Mouse (Mus musculus) stomach, embryonic 15.5 days (tissue): ENCODE measurements around the gene Tradd. TPM values are rescaled to one million over a fixed set of nuclear protein-coding genes. Genes with fewer than 3 reads are reported as not detected.

Source experiments
- ATAC-seq: fragments of 200-750 bp; cut with Nextera tagmentation; 2 replicates; pipeline ENCODE4 v1.8.0; 2017; ENCODE audit warnings: low read depth, moderate number of reproducible peaks, moderate TSS enrichment; ENCODE audit not compliant: insufficient read depth, low FRiP score
- H3K27ac ChIP-seq: fragments of 300-500 bp; sonication (generic); 2 replicates; pipeline ENCODE4 v1.5.1; 2015; ENCODE audit warnings: mild to moderate bottlenecking, inconsistent platforms
- H3K27me3 ChIP-seq: fragments of 300-500 bp; sonication (generic); replicated peaks from 2 replicates; pipeline ENCODE4 v1.6.1; 2015; ENCODE audit warnings: inconsistent platforms
- H3K36me3 ChIP-seq: fragments of 300-500 bp; sonication (generic); 2 replicates; pipeline ENCODE4 v1.6.1; 2015; ENCODE audit warnings: inconsistent platforms
- H3K4me1 ChIP-seq: fragments of 300-500 bp; sonication (generic); 2 replicates; pipeline ENCODE4 v1.6.1; 2015; ENCODE audit warnings: inconsistent platforms
- H3K4me2 ChIP-seq: fragments of 300-500 bp; sonication (generic); 2 replicates; pipeline ENCODE4 v1.6.1; 2015; ENCODE audit warnings: mild to moderate bottlenecking, inconsistent platforms
- H3K4me3 ChIP-seq: fragments of 300-500 bp; sonication (generic); replicated peaks from 2 replicates; pipeline ENCODE4 v1.5.1; 2015; ENCODE audit warnings: inconsistent platforms
- H3K9ac ChIP-seq: fragments of 300-500 bp; sonication (generic); 2 replicates; pipeline ENCODE4 v1.6.1; 2015; ENCODE audit warnings: inconsistent platforms
- H3K9me3 ChIP-seq: fragments of 300-500 bp; sonication (generic); 2 replicates; pipeline ENCODE4 v1.6.1; 2016; ENCODE audit warnings: inconsistent platforms
- WGBS: fragments of 180-500 bp; shearing (Covaris S2); methylation state at CpG from one replicate; pipeline ENCODE4 v1.1.7; 2015; 5-methylcytosine and 5-hydroxymethylcytosine counted together
- polyA plus RNA-seq: library from polyadenylated mRNA; unstranded; fragments of >200 nt; fragmentation: Nextera tagmentation; extraction: Ambion mirVana; gene quantifications from 2 replicates; pipeline ENCODE4 v1.2.1, GENCODE M21; 2015

Gene Tradd
- polyA plus RNA-seq, 1 experiment from 2014 or later, result 30.3 TPM

DNA sequence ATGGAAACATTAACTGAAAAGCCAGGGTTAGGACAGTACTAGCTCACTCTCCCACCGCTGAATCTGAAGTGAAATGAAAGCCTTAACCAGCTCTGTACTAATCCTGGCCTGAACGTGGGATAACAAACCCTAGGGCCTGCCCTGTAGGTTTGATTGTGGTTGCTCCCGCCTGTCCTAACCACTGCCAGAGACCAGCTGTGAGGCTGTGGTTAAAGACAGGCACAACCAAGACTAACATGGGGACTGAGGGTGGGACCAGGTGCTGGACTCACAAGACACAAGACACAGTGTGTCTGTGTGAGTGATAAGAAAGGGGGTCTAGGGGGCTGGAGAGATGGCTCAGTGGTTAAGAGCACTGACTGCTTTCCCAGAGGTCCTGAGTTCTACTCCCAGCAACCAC lies 16.2 kb upstream of the Tradd start:
- ATAC-seq, result no peak
- 67% methylated on average over 3 of the region's 3 CpGs for WGBS
- H3K4me3 ChIP-seq, result no peak overlapping the region
- H3K27me3 ChIP-seq, result peaks cover 42% of the 10 kb centered on the region
- 0 out of 2 replicates have a peak, but pooled peaks cover 11% of the 10 kb centered on the region for H3K36me3 ChIP-seq
- H3K4me1 ChIP-seq, result peaks cover 24% of the 10 kb centered on the region
- H3K27ac ChIP-seq, result no peak overlapping the region
- no peak overlapping the region for H3K9ac ChIP-seq
- H3K9me3 ChIP-seq, result no peaks in the 10 kb centered on the region
- no peak overlapping the region for H3K4me2 ChIP-seq

GRCm38 (mm10) chr8:105278911-105279334 lies 14.5 kb upstream of the Tradd start:
- Histone ChIP-seq H3K4me1 (peaks cover 30% of the 10 kb centered on the region), H3K4me3 (peak overlapping the region; percentile 18; the same call in 1 of the 2 replicates), H3K9ac (no peak overlapping the region), H3K9me3 (no peaks in the 10 kb centered on the region), H3K27me3 (peaks cover 58% of the 10 kb centered on the region), H3K4me2 (peak overlapping the region; percentile 55), H3K36me3 (0 out of 2 replicates have a peak, but pooled peaks cover 11% of the 10 kb centered on the region), H3K27ac (no peak overlapping the region)
- WGBS, result 3% methylated on average over 28 of the region's 28 CpGs
- peak; percentile 73 for ATAC-seq

- WGBS, result 4% methylated on average over 30 of the region's 30 CpGs
- H3K9ac ChIP-seq, result no peak overlapping the region
- H3K4me1 ChIP-seq, result peaks cover 26% of the 10 kb centered on the region
- H3K4me3 ChIP-seq, result peak overlapping the region; percentile 42
- peak; percentile 36; the same call in 1 of the 2 replicates for ATAC-seq
- H3K4me2 ChIP-seq, result peak overlapping the region; percentile 81
- no peaks in the 10 kb centered on the region for H3K9me3 ChIP-seq
- peaks cover 78% of the 10 kb centered on the region for H3K27me3 ChIP-seq
- H3K27ac ChIP-seq, result no peak overlapping the region
- 0 out of 2 replicates have a peak, but pooled peaks cover 2% of the 10 kb centered on the region for H3K36me3 ChIP-seq
Observed at GRCm38 (mm10) chr8:105276292-105277120, 12.1 kb upstream of the Tradd start.

- Histone ChIP-seq H3K9ac (no peak within 1 kb of the TSS), H3K4me1 (peaks cover 27% of the 10 kb centered on the region), H3K9me3 (no peaks in the 10 kb centered on the region), H3K27ac (no peak within 1 kb of the TSS), H3K4me3 (peak within 1 kb of the TSS; percentile 42), H3K27me3 (peaks cover 85% of the 10 kb centered on the region), H3K36me3 (no peaks in the 10 kb centered on the region), H3K4me2 (peak within 1 kb of the TSS; percentile 81)
- ATAC-seq, result no peak
- 4% methylated on average over 10 of the region's 10 CpGs for WGBS
Observed at GRCm38 (mm10) chr8:105275840-105276239, 11.4 kb upstream of the Tradd start, which contains the start of gene Nol3. Gene Nol3, plus strand, starts transcription at chr8:105276140.

DNA sequence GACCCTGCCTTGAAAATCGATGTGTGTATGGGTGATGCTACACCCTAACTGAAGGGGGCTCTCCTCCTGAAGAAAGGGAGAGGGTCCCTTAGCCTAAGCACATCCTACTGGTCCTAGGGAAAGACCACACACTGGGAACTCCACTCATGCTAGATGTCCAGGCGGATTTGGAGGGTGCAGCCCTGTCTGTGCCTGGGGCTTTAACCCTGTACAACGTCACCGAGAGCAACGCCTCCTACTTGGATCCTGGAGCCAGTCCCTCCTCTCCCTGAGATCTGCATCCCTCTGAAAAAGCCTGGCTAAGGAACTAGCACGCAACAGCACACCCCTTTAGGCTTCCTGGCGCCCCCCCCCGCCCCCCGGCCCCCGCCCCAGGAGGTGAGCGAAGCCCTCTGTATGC lies 11.0 kb upstream of the Tradd start:
- H3K4me3 ChIP-seq, result no peak overlapping the region
- H3K4me2 ChIP-seq, result peak overlapping the region; percentile 81
- no peaks in the 10 kb centered on the region for H3K9me3 ChIP-seq
- no peaks in the 10 kb centered on the region for H3K36me3 ChIP-seq
- 10% methylated on average over 11 of the region's 11 CpGs for whole genome bisulfite sequencing
- H3K27me3 ChIP-seq, result peaks cover 89% of the 10 kb centered on the region
- H3K9ac ChIP-seq, result no peak overlapping the region
- no peak for ATAC-seq
- no peak overlapping the region for H3K27ac ChIP-seq
- peaks cover 31% of the 10 kb centered on the region for H3K4me1 ChIP-seq

- H3K4me3 ChIP-seq, result 0 out of 2 replicates have a peak overlapping the region, but pooled peaks have one; percentile 44
- peaks cover 39% of the 10 kb centered on the region for H3K4me1 ChIP-seq
- H3K9me3 ChIP-seq, result no peaks in the 10 kb centered on the region
- WGBS, result 4% methylated on average over 11 of the region's 11 CpGs
- H3K9ac ChIP-seq, result no peak overlapping the region
- H3K4me2 ChIP-seq, result peak overlapping the region; percentile 89; the same call in 1 of the 2 replicates
- no peak overlapping the region for H3K27ac ChIP-seq
- H3K27me3 ChIP-seq, result peaks cover 90% of the 10 kb centered on the region
- H3K36me3 ChIP-seq, result no peaks in the 10 kb centered on the region
- ATAC-seq, result no peak
Observed at GRCm38 (mm10) chr8:105270916-105271186, 6.4 kb upstream of the Tradd start.

DNA sequence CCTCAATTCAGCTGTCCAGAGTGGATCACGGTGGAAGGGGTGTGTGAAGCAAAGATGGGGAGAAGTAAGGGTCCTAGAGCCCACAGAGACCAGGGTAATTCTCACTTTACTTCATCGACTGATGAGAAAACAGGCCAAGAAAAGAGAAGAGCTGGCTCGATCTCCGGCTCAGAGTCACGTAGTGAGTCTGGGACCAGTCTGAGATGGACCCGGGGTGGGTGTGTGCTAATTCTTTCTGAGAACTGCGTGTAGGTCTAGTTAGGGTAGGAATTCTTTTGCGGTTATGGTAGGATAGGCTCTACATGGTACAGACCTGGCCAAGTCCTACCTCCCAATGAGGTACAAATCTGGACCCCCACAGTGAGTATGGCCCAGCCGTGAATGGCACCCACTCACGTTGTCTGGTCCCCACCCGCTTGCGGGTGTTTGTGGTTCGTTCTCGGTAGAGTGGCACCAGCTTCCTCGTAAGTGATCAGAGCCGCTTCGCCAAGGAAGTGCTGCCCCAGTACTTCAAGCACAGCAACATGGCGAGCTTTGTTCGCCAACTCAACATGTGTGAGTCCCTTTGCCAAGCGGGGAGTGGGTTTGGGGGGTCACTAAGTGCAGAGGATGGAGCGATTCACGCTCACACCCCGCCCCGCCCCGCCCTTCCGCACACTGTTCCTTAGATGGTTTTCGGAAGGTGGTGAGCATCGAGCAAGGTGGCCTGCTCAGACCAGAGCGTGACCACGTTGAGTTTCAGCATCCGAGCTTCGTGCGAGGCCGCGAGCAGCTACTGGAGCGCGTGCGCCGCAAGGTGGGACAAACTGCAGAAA lies 5.9 kb upstream of the Tradd start:
- Histone ChIP-seq H3K27me3 (peaks cover 86% of the 10 kb centered on the region), H3K36me3 (no peaks in the 10 kb centered on the region), H3K9ac (no peak overlapping the region), H3K4me1 (peaks cover 36% of the 10 kb centered on the region), H3K27ac (no peak overlapping the region), H3K9me3 (no peaks in the 10 kb centered on the region), H3K4me2 (peak overlapping the region; percentile 89), H3K4me3 (peak overlapping the region; percentile 44)
- WGBS, result 8% methylated on average over 39 of the region's 39 CpGs
- no peak for ATAC-seq

- Histone ChIP-seq H3K4me1 (peaks cover 36% of the 10 kb centered on the region), H3K9me3 (no peaks in the 10 kb centered on the region), H3K27me3 (peaks cover 78% of the 10 kb centered on the region), H3K9ac (peak within 1 kb of the TSS; percentile 13; the same call in 1 of the 2 replicates), H3K27ac (no peak within 1 kb of the TSS), H3K4me3 (peak within 1 kb of the TSS; percentile 44), H3K36me3 (no peaks in the 10 kb centered on the region), H3K4me2 (peak within 1 kb of the TSS; percentile 89)
- ATAC-seq, result peak; percentile 50
- 1% methylated on average over 42 of the region's 42 CpGs for WGBS
Observed at GRCm38 (mm10) chr8:105269461-105269947, 5.1 kb upstream of the Tradd start, which contains the start of gene Hsf4. Gene Hsf4, plus strand, starts transcription at chr8:105269801.

DNA sequence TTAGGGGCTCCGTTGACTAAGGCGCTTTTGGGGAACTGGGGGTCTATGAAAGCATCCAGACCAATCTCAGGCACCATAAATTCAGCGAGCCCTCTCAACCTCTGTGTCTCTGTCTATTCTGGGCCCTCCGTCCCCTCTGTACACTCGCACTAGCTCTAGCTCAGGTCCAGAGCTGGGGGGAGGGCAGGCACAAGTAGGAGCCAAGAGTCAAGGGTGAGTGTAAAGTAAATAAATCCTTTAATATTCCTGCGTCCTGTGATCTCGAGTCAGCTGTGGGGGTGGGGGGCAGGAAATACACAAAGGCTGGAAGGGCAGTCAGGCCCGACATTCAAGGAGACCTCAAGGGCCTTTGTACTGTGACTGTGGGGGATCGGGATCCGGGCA lies 4.7 kb upstream of the Tradd start:
- ATAC-seq, result no peak
- no peak overlapping the region for H3K9ac ChIP-seq

DNA sequence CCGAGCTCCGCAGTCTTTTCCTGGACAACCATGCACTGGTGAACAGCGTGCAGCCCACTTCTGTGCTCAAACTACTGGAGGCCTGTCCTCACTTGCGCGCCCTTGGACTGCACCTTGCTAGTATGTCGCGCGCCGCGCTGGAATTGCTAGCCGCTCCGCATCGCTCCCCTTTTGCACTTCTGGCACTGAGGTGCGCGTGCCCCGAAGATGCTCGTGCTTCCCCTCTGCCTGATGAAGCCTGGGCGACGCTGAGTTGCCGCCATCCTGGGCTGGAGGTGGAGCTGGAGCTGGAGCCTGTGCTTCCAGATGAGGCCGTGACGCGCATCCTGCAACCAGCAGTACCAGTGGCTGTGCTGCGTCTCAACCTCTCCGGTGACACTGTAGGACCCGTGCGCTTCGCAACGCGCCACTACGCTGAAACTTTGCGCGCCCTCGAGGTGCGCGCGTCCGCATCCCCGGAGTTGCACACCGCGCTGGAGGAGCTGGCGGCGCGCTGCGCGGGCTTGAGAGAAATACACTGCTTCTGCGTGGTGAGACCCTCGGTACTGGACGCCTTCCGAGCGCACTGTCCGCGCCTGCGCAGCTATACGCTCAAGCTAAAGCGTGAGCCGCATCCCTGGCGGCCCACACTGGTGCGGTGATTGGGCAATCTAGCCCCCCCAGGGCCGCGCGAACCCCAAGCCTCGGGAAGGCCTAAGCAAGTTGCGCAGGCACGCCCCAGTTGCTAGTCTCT lies 4.1 kb upstream of the Tradd start:
- H3K27me3 ChIP-seq, result peaks cover 69% of the 10 kb centered on the region
- H3K9me3 ChIP-seq, result no peaks in the 10 kb centered on the region
- H3K36me3 ChIP-seq, result no peaks in the 10 kb centered on the region
- peak overlapping the region; percentile 89 for H3K4me2 ChIP-seq
- WGBS, result 3% methylated on average over 65 of the region's 65 CpGs
- H3K9ac ChIP-seq, result no peak overlapping the region
- no peak for ATAC-seq
- peaks cover 40% of the 10 kb centered on the region for H3K4me1 ChIP-seq
- no peak overlapping the region for H3K27ac ChIP-seq
- peak overlapping the region; percentile 44 for H3K4me3 ChIP-seq

More for the DNA sequence above, 4.7 kb upstream of the Tradd start:
- peak overlapping the region; percentile 89 for H3K4me2 ChIP-seq
- H3K27me3 ChIP-seq, result peaks cover 73% of the 10 kb centered on the region
- peak overlapping the region; percentile 44 for H3K4me3 ChIP-seq
- H3K36me3 ChIP-seq, result no peaks in the 10 kb centered on the region
- peaks cover 36% of the 10 kb centered on the region for H3K4me1 ChIP-seq
- no peaks in the 10 kb centered on the region for H3K9me3 ChIP-seq
- no peak overlapping the region for H3K27ac ChIP-seq
- 5% methylated on average over 10 of the region's 10 CpGs for WGBS

GRCm38 (mm10) chr8:105266775-105267174 lies 2.4 kb upstream of the Tradd start:
- Histone ChIP-seq H3K4me1 (peaks cover 40% of the 10 kb centered on the region), H3K27me3 (peaks cover 59% of the 10 kb centered on the region), H3K27ac (no peak overlapping the region), H3K9me3 (no peaks in the 10 kb centered on the region), H3K9ac (no peak overlapping the region), H3K36me3 (no peaks in the 10 kb centered on the region), H3K4me3 (no peak overlapping the region), H3K4me2 (no peak overlapping the region)
- 37% methylated on average over 13 of the region's 13 CpGs for WGBS
- no peak for ATAC-seq
